Mouse (Mus musculus) frontal cortex, postnatal 36 days (tissue): ENCODE results near the gene Rpgr.

ENCODE experiments used
- DNase-seq, 2 experiments: peaks; one replicate each; pipeline ENCODE4 v3.0.0; 2022; ENCODE audit warnings: low spot score in 2 of 2

Rpgr gene

DNA sequence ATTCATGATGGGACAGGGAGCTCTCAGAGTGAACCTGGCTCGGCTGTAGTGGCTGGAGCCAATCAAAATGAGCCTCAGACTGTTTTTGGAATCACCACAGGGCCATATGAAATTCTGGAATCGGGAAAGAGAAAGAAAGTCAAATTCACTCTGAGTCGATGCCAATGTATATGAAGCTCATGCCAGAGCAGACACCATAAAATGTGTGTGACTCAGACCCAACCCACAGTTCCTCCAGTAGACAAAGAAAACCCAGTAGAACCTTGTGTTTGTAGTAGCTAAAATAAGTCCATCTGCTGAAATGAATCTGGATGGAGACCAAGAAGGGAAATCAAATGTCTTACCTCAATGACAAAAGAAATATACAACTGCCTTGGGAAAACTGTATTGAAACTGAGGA, 142.8 kb downstream of the Rpgr start:
- peak in 1 of 2 experiments; percentile 4 for DNase-seq

DNA sequence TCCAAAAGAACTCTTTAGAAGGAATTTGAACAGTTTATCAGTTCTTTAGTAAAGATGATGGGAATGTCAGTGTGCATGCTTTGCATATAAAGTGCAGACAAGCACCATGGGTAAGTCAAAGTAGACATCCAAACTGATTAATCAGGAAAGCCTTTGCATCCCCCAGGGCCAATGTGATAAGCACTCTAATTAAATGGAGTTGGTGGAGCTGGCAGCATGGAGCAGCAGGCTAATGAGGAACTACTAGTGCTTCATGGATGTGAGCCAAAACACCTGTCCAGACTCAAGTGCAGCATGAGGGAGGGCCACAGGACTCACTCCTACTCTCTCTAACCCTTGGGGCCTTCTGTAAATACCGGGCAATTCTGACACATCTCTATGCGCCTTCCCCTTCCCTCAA, 145.2 kb downstream of the Rpgr start:
- DNase-seq, result no peak

DNA sequence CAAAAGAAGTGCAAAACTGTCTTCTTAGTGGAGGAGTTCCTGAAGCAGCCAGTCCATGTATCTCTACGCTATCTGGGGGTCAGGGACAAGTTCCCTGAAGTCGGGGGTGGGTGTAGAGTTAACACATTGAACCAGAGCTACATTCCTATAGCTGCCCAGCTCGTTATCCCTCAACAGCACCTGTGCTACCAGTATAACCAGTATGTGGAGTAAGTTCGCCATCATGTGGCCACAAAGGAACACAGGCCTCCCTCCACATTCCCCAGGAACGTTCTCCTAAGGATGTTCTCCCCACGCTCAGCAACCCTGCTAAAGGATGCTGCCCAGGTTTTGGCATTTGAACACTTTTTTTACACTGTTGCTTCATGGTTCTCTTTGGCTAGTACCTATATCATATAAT, 146.0 kb downstream of the Rpgr start:
- DNase-seq, result peak in 1 of 2 experiments; percentile 31

DNA sequence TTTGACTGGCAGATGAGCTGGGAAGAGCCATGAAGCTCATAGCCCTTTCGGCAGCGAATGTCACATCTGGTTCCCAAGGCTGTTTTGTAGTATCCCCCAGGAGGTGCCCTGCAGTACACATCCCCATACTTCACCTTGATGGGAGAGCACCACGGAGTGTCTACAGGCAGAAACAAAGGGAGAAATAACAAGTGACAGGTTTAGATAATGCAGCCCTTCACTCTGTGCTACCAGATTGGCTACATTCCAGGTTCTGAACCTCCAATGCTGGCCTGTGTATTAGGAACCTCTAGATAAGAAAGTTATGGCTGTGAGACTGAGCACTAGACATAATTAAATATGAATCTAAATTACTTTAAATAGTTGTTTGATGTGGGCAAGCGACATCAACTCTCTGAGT, 147.3 kb downstream of the Rpgr start:
- DNase-seq, result no peak

DNA sequence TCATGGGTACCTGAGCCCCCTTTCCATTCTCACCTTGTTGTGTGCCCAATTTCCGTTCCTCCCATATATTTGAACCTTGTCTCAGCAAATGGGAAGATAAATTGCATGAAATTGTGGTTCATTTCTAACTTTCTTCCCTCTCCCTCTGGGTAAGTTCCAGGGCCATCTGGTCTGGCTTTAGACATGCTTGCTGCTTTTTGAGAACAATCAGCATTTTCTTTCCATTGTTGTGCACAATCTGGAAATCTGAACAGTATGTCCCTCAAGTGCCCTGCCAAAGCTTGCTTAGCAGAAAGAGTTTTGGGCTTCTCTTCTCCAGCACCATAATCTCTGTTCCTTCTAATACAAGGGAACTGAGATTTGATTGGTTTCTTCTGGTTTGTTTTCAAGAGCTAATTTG, 152.9 kb downstream of the Rpgr start:
- DNase-seq, result no peak

DNA sequence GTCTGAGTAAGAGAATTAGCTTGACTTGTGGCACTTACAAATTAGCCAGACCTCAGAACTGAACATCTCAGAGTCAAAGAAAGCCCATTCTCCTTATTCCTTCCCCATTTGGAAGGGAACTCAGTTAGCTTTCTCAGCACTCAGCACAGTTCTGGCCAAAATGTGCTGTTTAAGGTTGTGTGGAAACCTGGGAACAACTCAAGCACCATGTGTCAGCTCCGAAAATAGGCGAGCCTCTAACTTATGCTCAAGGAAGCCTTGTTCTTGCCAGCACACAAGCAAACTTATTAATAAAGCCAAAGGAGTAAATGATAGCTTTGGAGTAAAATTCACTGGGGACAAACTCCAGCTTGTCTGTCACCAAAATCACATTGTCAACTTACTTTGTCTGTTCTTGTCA, 153.4 kb downstream of the Rpgr start:
- no peak for DNase-seq

DNA sequence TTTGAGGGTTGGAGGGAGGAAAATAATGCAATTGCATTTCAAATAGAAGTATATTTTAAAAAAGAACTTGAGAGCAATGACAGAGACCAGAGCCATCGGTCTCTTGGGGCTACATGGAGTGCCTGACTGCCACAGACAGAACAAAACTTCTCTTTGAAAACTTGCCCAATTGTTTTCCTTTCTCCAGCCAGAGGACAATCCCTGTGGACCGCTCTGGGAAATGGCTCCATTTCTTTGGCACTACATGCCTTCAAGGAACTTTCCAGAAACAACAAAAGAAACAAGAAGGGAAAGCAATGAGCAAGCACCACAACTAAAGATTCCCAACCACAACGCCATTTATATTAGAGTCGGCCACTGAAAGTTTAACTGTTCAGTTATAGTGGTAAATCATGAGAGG, 154.5 kb downstream of the Rpgr start:
- DNase-seq, result no peak

DNA sequence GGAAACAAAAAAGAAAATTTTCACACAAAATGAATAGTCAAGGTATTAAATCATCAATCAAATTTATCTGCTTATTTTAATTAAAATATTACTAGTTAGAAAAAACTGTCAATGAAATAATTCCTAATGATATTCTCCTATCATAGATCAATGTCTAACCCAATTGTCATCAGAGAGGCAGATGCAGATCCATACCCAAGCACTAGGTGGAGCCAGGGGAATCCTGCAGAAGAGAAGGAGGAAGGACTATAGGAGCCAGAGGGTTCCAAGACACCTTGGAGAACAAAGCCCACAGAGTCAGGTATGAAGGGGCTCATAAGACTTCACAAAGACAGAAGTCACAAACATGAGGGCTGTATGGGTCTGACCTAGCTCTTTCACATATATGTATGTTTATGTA, 182.1 kb downstream of the Rpgr start:
- no peak for DNase-seq
